Mouse (Mus musculus) limb, embryonic 14.5 days (tissue): Measurements from ENCODE around the gene Tiam1. TPM values are rescaled to one million over a fixed set of nuclear protein-coding genes. Genes with fewer than 3 reads are reported as not detected.

Source experiments
- ATAC-seq: fragments of 200-750 bp; cut with Nextera tagmentation; 2 replicates; pipeline ENCODE4 v1.8.0; 2017; ENCODE audit warnings: low read depth, moderate number of reproducible peaks, moderate TSS enrichment; ENCODE audit not compliant: low FRiP score
- DNase-seq: peaks from one replicate; pipeline ENCODE4 v3.0.0-alpha.2; 2015; ENCODE audit warnings: low spot score
- H3K27ac ChIP-seq: fragments of 300-500 bp; sonication (generic); replicated peaks from 2 replicates; pipeline ENCODE4 v1.5.1; 2014; ENCODE audit warnings: low read depth, mild to moderate bottlenecking, low read length, moderate library complexity, mixed read lengths
- H3K27me3 ChIP-seq: fragments of 300-500 bp; sonication (generic); 2 replicates; pipeline ENCODE4 v1.6.1; 2014; ENCODE audit warnings: low read length, mixed read lengths; ENCODE audit not compliant: control insufficient read depth, insufficient read depth
- H3K36me3 ChIP-seq: fragments of 300-500 bp; sonication (generic); 2 replicates; pipeline ENCODE4 v1.6.1; 2014; ENCODE audit warnings: mild to moderate bottlenecking, low read length, moderate library complexity, mixed read lengths; ENCODE audit not compliant: control insufficient read depth, insufficient read depth
- H3K4me1 ChIP-seq: fragments of 300-500 bp; sonication (generic); 2 replicates; pipeline ENCODE4 v1.6.1; 2014; ENCODE audit warnings: antibody characterized with exemption, low read length, mixed read lengths; ENCODE audit not compliant: control insufficient read depth, insufficient read depth
- H3K4me2 ChIP-seq: fragments of 300-500 bp; sonication (generic); replicated peaks from 2 replicates; pipeline ENCODE4 v1.6.1; 2014; ENCODE audit warnings: low read depth, mild to moderate bottlenecking, low read length, moderate library complexity; ENCODE audit not compliant: severe bottlenecking
- H3K4me3 ChIP-seq: fragments of 300-500 bp; sonication (generic); replicated peaks from 2 replicates; pipeline ENCODE4 v1.5.1; 2014; ENCODE audit warnings: low read length
- H3K9ac ChIP-seq: fragments of 300-500 bp; sonication (generic); 2 replicates; pipeline ENCODE4 v1.6.1; 2014; ENCODE audit warnings: mild to moderate bottlenecking, low read depth, low read length, moderate library complexity; ENCODE audit not compliant: severe bottlenecking
- H3K9me3 ChIP-seq: fragments of 300-500 bp; sonication (generic); 2 replicates; pipeline ENCODE4 v1.6.1; 2016; ENCODE audit warnings: low read length; ENCODE audit not compliant: control insufficient read depth
- POLR2A ChIP-seq: fragments of 200-500 bp; IDR thresholded peaks from 2 replicates; pipeline ENCODE4 v1.8.0; 2012; ENCODE audit warnings: inconsistent platforms, mild to moderate bottlenecking, moderate library complexity, borderline replicate concordance; ENCODE audit not compliant: insufficient read depth, insufficient read length; ENCODE audit errors: extremely low read depth
- WGBS: fragments of 180-500 bp; shearing (Covaris S2); extraction: QIAGEN DNeasy Blood & Tissue Kit; methylation state at CpG from one replicate; pipeline ENCODE4 v1.1.7; 2014; 5-methylcytosine and 5-hydroxymethylcytosine counted together
- polyA plus RNA-seq, 2 experiments: library from polyadenylated mRNA; depleted of rRNA in 1 of 2; stranded (reverse) in 1 of 2; unstranded in 1 of 2; fragments of >200 nt; fragmentation: Nextera tagmentation in 1 of 2; extraction: Ambion mirVana in 1 of 2; gene quantifications; 2 replicates each; pipeline versions ENCODE4 v1.2.1 to v1.2.3; 2012 to 2014

Gene Tiam1
- polyA plus RNA-seq, 2 experiments, result 22.4 to 54.9 TPM

GRCm38 (mm10) chr16:90090368-90090767, 53.2 kb downstream of the Tiam1 start:
- H3K27ac ChIP-seq, result no peak overlapping the region
- no peaks in the 10 kb centered on the region for H3K27me3 ChIP-seq
- DNase-seq (no peak), ATAC-seq (no peak)
- WGBS, result 94% methylated on average over 13 of the region's 13 CpGs
- no peak overlapping the region for H3K9ac ChIP-seq
- H3K4me3 ChIP-seq, result no peak overlapping the region
- H3K4me1 ChIP-seq, result peaks cover 13% of the 10 kb centered on the region
- H3K36me3 ChIP-seq, result no peaks in the 10 kb centered on the region
- TF ChIP-seq POLR2A, result no peak
- no peaks in the 10 kb centered on the region for H3K9me3 ChIP-seq
- no peak overlapping the region for H3K4me2 ChIP-seq

DNA sequence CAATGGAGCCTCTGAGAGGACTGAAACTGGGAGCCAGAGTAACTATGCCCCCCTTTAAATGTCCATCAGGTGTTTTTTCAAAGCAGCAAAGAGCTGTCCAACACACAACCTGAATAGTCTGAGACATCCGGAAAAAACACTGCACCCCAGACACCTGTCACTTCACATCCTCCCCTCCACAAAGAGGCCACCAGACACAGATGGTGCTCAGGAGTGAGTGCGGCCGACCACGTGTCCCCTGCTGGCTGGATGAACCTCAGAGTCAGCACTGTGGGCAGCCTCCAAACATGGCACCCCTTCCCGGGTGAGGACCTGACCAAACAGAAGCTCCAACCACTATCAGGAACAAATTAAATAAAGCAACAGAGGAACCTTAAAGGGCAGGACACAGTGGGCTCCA, 56.3 kb downstream of the Tiam1 start:
- whole genome bisulfite sequencing, result 85% methylated on average over 5 of the region's 5 CpGs
- ATAC-seq, result no peak

DNA sequence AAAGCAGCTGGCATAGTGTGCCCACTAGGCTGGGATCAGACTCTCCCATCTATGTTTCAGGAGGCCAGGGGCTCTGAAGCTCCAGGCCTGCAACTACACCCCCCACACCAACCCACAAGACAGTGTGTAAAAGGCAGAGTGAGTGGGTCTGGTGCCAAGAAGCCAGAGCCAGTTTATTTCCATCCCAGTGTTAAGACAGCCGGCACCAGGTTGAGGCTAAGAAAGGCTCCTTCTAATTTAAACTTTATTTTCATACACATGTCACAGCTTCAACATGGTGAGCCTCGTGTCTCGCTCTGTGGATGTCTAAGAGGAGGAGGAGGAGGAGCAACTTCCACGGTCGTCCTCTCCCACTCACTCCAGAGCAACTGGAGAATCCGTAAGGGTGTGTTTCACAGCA, 57.5 kb downstream of the Tiam1 start:
- Histone ChIP-seq H3K27me3 (no peaks in the 10 kb centered on the region), H3K4me3 (no peak overlapping the region), H3K4me1 (peaks cover 16% of the 10 kb centered on the region), H3K27ac (no peak overlapping the region), H3K4me2 (no peak overlapping the region), H3K9ac (no peak overlapping the region), H3K36me3 (no peaks in the 10 kb centered on the region), H3K9me3 (no peaks in the 10 kb centered on the region)
- no peak for TF ChIP-seq POLR2A
- 71% methylated on average over 6 of the region's 6 CpGs for WGBS
- ATAC-seq (no peak), DNase-seq (no peak)

More for the DNA sequence above, 56.3 kb downstream of the Tiam1 start:
- H3K9ac ChIP-seq, result no peak overlapping the region
- no peak for DNase-seq
- H3K9me3 ChIP-seq, result no peaks in the 10 kb centered on the region
- no peak for TF ChIP-seq POLR2A
- H3K4me3 ChIP-seq, result no peak overlapping the region
- no peaks in the 10 kb centered on the region for H3K36me3 ChIP-seq
- no peaks in the 10 kb centered on the region for H3K27me3 ChIP-seq
- peaks cover 15% of the 10 kb centered on the region for H3K4me1 ChIP-seq
- H3K4me2 ChIP-seq, result no peak overlapping the region
- H3K27ac ChIP-seq, result no peak overlapping the region

DNA sequence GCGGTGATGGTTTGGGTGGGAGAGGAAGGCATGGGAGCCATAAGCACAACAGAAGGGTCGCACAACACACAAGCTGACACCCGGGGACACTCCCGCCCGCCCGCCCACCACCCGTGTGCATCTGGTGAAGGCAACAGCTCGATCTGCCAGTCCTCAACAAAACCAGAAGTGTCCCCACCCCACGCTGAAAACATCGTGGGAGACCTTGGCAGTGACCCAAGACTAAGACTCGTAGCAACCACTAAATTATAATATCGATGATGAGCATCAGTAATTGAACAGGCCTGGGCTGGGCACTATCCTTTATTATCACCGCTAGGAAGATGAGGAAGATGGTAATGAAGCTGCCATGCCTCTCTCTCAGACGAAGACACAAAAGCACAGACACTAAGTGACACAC, 58.0 kb downstream of the Tiam1 start:
- Histone ChIP-seq H3K36me3 (no peaks in the 10 kb centered on the region), H3K4me1 (peaks cover 20% of the 10 kb centered on the region), H3K9me3 (no peaks in the 10 kb centered on the region), H3K4me2 (no peak overlapping the region), H3K9ac (no peak overlapping the region), H3K4me3 (no peak overlapping the region), H3K27ac (no peak overlapping the region), H3K27me3 (no peaks in the 10 kb centered on the region)
- no peak for ATAC-seq
- no peak for TF ChIP-seq POLR2A
- WGBS, result 78% methylated on average over 14 of the region's 14 CpGs
- no peak for DNase-seq

- WGBS, result 80% methylated on average over 1 of the region's 1 CpGs
- H3K27me3 ChIP-seq, result no peaks in the 10 kb centered on the region
- no peak for TF ChIP-seq POLR2A
- no peaks in the 10 kb centered on the region for H3K9me3 ChIP-seq
- ATAC-seq (no peak), DNase-seq (no peak)
- H3K9ac ChIP-seq, result no peak overlapping the region
- no peaks in the 10 kb centered on the region for H3K36me3 ChIP-seq
- H3K4me1 ChIP-seq, result peaks cover 19% of the 10 kb centered on the region
- no peak overlapping the region for H3K27ac ChIP-seq
- H3K4me2 ChIP-seq, result no peak overlapping the region
- no peak overlapping the region for H3K4me3 ChIP-seq
Measured at GRCm38 (mm10) chr16:90081125-90081524, 62.4 kb downstream of the Tiam1 start.
